Mouse (Mus musculus): Measurements from ENCODE around the gene Slc12a5. TPM values are rescaled to one million over a fixed set of nuclear protein-coding genes. Genes with fewer than 3 reads are reported as not detected.
A peak's percentile ranks its signal among the peaks of the same experiment; 100 is the strongest.

Slc12a5 gene
- total RNA-seq, 2 experiments from 2014 or later, result 252 to 272 TPM

GRCm38 (mm10) chr2:165010351-165010750, 49.7 kb downstream of the Slc12a5 start:
- DNase-seq (ENCODE audit: low spot score in 2 of 2), result no peak

- no peak for DNase-seq (ENCODE audit: low spot score in 2 of 2)
Measured at GRCm38 (mm10) chr2:165014935-165015334, 54.3 kb downstream of the Slc12a5 start.

- DNase-seq (ENCODE audit: low spot score in 2 of 2), result no peak
Measured at GRCm38 (mm10) chr2:165020490-165020889, 59.9 kb downstream of the Slc12a5 start.

- DNase-seq (ENCODE audit: low spot score in 2 of 2), result no peak
Measured at GRCm38 (mm10) chr2:165027163-165027562, 66.6 kb downstream of the Slc12a5 start.

GRCm38 (mm10) chr2:165032533-165032932, 71.9 kb downstream of the Slc12a5 start:
- no peak for DNase-seq (ENCODE audit: low spot score in 2 of 2)

- DNase-seq (ENCODE audit: low spot score in 2 of 2), result no peak
Measured at GRCm38 (mm10) chr2:165033306-165033705, 72.7 kb downstream of the Slc12a5 start.

- peak; percentile 99 for DNase-seq (ENCODE audit: low spot score in 2 of 2)
Measured at GRCm38 (mm10) chr2:165034131-165035057, 73.8 kb downstream of the Slc12a5 start, which contains the start of gene Ncoa5. Gene Ncoa5 (minus strand): TSS chr2:165034867.

GRCm38 (mm10) chr2:165035058-165035431, 74.4 kb downstream of the Slc12a5 start:
- DNase-seq (ENCODE audit: low spot score in 2 of 2), result no peak

- DNase-seq (ENCODE audit: low spot score in 2 of 2), result no peak
Measured at GRCm38 (mm10) chr2:165037415-165037814, 76.8 kb downstream of the Slc12a5 start.

- DNase-seq (ENCODE audit: low spot score in 2 of 2), result no peak
Measured at GRCm38 (mm10) chr2:165042126-165042525, 81.5 kb downstream of the Slc12a5 start.

- DNase-seq (ENCODE audit: low spot score in 2 of 2), result no peak
Measured at GRCm38 (mm10) chr2:165043090-165043636, 82.6 kb downstream of the Slc12a5 start.

- DNase-seq (ENCODE audit: low spot score in 2 of 2), result no peak
Measured at GRCm38 (mm10) chr2:165043729-165044128, 83.1 kb downstream of the Slc12a5 start.

- no peak for DNase-seq (ENCODE audit: low spot score in 2 of 2)
Measured at GRCm38 (mm10) chr2:165049044-165049443, 88.4 kb downstream of the Slc12a5 start.

Other genes starting within 250 kb of the Slc12a5 start
- not detected for gene Spint5, start 245.5 kb upstream of the Slc12a5 start, total RNA-seq (2021)
- 1 to 10 TPM in 1 of 2 experiments, under 1 TPM in 1; 0.87 to 1.4 TPM for gene Wfdc3, start 214.9 kb upstream of the Slc12a5 start, total RNA-seq (2021)
- 10 to 100 TPM; 41.9 to 46.0 TPM for gene Dnttip1, start 214.8 kb upstream of the Slc12a5 start, total RNA-seq (2021)
- 1 to 10 TPM; 6.9 to 8.3 TPM for gene Ube2c, start 190.9 kb upstream of the Slc12a5 start, total RNA-seq (2021)
- not detected for gene Tnnc2, start 180.8 kb upstream of the Slc12a5 start, total RNA-seq (2021)
- 10 to 100 TPM; 41.3 to 43.6 TPM for gene Snx21, start 175.0 kb upstream of the Slc12a5 start, total RNA-seq (2021)
- gene Acot8, start 155.9 kb upstream of the Slc12a5 start, total RNA-seq (2021), result 10 to 100 TPM; 24.1 to 28.6 TPM
- 1 to 10 TPM; 8.9 to 9.4 TPM for gene Zswim3, start 155.7 kb upstream of the Slc12a5 start, total RNA-seq (2021)
- gene Zswim1, start 138.1 kb upstream of the Slc12a5 start, total RNA-seq (2021), result 10 to 100 TPM; 18.5 to 18.7 TPM
- gene Spata25, start 132.3 kb upstream of the Slc12a5 start, total RNA-seq (2021), result 1 to 10 TPM in 1 of 2 experiments, not detected in 1; 1.6 TPM
- gene Ctsa, start 127.9 kb upstream of the Slc12a5 start, total RNA-seq (2021), result 10 to 100 TPM; 70.8 to 76.9 TPM
- gene Neurl2, start 127.3 kb upstream of the Slc12a5 start, total RNA-seq (2021), result 1 to 10 TPM; 3.5 to 4.7 TPM
- 10 to 100 TPM; 72.9 to 79.2 TPM for gene Pltp, start 103.1 kb upstream of the Slc12a5 start, total RNA-seq (2021)
- 10 to 100 TPM; 45.0 to 50.9 TPM for gene Pcif1, start 81.5 kb upstream of the Slc12a5 start, total RNA-seq (2021)
- 10 to 100 TPM; 24.0 to 24.1 TPM for gene Zfp335, start 49.0 kb upstream of the Slc12a5 start, total RNA-seq (2021)
- 1 to 10 TPM; 2.8 TPM for gene Mmp9, start 20.0 kb upstream of the Slc12a5 start, total RNA-seq (2021)
- 10 to 100 TPM; 55.8 to 57.6 TPM for gene Ncoa5, start 74.1 kb downstream of the Slc12a5 start, total RNA-seq (2021)
- gene Cd40, start 94.8 kb downstream of the Slc12a5 start, total RNA-seq (2021), result 1 to 10 TPM; 1.5 to 3.8 TPM
- gene 1700025C18Rik, start 129.9 kb downstream of the Slc12a5 start, total RNA-seq (2021), result not detected

Measured in layer of hippocampus, postnatal 10 days (tissue).